Mouse (Mus musculus) liver (tissue): Measurements from ENCODE around the gene Tial1.

Source experiments
- DNase-seq: peaks from one replicate; pipeline ENCODE4 v3.0.0-alpha.2; 2020; ENCODE audit warnings: mixed read lengths

The Tial1 gene

GRCm38 (mm10) chr7:128414433-128414832 is 47.1 kb downstream of the Tial1 start:
- peak; percentile 80 for DNase-seq

- DNase-seq = no peak
These were observed 49.3 kb downstream of the Tial1 start for GRCm38 (mm10) chr7:128412071-128412833.

GRCm38 (mm10) chr7:128410708-128411413 is 50.7 kb downstream of the Tial1 start:
- no peak for DNase-seq

GRCm38 (mm10) chr7:128408265-128408664 is 53.3 kb downstream of the Tial1 start:
- DNase-seq = no peak

- DNase-seq = no peak
These were observed 57.5 kb downstream of the Tial1 start for GRCm38 (mm10) chr7:128403988-128404387.

- DNase-seq = no peak
These were observed 57.9 kb downstream of the Tial1 start for GRCm38 (mm10) chr7:128403586-128403985.

- DNase-seq = no peak
These were observed 58.4 kb downstream of the Tial1 start for GRCm38 (mm10) chr7:128403128-128403527.

GRCm38 (mm10) chr7:128402577-128402976 is 58.9 kb downstream of the Tial1 start:
- DNase-seq = peak; percentile 32

- peak; percentile 74 for DNase-seq
These were observed 62.9 kb downstream of the Tial1 start for GRCm38 (mm10) chr7:128398664-128399063.

- no peak for DNase-seq
These were observed 64.5 kb downstream of the Tial1 start for GRCm38 (mm10) chr7:128397066-128397465.

- no peak for DNase-seq
These were observed 67.8 kb downstream of the Tial1 start for GRCm38 (mm10) chr7:128393756-128394155.

- no peak for DNase-seq
These were observed 68.6 kb downstream of the Tial1 start for GRCm38 (mm10) chr7:128392972-128393314.

GRCm38 (mm10) chr7:128392071-128392971 is 69.2 kb downstream of the Tial1 start:
- peak; percentile 56 for DNase-seq

- DNase-seq = peak; percentile 46
These were observed 70.1 kb downstream of the Tial1 start for GRCm38 (mm10) chr7:128391267-128392057.
